Mouse (Mus musculus): Measurements from ENCODE around the gene Dhx16. TPM values are rescaled to one million over a fixed set of nuclear protein-coding genes. Genes with fewer than 3 reads are reported as not detected.

Dhx16 gene
- polyA plus RNA-seq, 1 experiment from 2014 or later, result 40.9 TPM

DNA sequence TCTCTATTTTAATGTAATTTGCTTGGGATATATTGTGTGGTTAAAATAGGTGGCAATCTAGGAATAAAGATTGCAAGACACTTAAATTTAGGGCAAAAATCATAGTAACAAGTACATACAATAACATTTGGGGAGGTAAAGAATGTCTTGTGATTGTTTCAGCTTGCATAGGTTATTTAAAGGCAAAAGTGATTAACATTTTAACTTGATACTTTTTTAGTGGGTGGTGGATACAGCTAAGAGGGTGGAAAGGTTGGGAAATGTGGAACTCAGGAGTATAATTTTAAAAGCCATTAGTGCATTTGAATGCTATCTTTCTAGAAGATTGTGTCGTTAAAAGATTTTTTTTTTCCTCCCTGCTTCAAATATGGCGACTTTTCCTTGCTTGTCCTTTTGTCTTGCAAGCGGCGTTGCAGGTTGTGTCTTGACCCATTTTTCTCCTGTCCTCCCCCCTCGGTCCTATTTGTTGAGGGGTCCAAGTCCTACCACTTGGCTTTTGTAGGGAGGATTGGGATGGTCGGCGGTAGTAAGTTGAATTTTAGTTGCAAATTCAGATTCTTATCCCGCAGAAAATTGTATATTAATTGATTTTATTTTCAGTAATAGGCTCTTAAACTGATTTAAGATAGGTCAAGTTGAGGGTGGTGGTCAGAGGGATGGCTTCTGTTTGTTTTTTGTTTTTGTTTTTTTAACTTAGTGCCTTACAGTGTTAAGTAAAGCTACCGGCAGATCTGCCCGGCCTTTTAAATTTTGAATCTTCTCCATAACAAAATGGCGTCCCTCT, 38.8 kb downstream of the Dhx16 start:
- H3K9ac ChIP-seq, result peak overlapping the region; percentile 97
- H3K27me3 ChIP-seq, result no peaks in the 10 kb centered on the region
- peak overlapping the region; percentile 93 for H3K4me2 ChIP-seq
- under 1% methylated on average over 11 of the region's 11 CpGs for WGBS
- peak overlapping the region; percentile 72 for H3K4me3 ChIP-seq
- H3K4me1 ChIP-seq, result peaks cover 26% of the 10 kb centered on the region
- peak overlapping the region; percentile 97 for H3K27ac ChIP-seq
- no peaks in the 10 kb centered on the region for H3K9me3 ChIP-seq
- no peak for ATAC-seq (ENCODE audit: insufficient number of reproducible peaks, insufficient read depth, low FRiP score, low TSS enrichment, low read depth)
- H3K36me3 ChIP-seq, result peaks cover 12% of the 10 kb centered on the region

DNA sequence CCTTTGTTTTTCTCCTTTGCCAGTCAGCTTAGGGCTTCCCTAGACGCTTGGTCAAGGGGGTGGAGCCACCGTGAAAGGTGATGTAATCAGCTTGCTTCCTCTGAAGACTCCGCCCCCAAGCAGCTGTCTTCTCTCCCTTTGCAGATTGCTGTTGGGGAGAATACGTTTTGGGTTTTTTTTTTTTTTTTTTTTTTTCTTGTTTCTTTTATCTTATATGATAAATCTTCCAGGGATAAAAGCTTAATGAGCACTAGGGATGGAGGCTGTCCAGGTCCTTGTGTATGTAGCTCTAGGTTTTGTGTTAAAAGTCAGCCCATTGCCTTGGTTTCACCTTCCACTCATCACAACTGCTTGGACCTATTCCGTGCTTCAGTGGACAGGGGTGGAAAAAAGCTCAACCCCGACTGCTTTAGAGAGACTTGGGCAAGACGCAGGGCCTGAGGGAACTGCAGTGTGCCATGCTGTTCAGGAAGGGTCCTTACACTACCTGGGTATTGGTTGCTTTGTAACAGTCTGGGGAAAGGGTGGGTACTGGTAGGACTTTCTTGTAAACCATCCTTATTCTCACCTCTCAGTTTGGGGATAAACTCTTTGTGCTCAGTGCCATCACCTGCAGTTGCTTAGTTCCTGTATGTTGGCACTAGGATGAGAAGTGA, 39.6 kb downstream of the Dhx16 start:
- no peaks in the 10 kb centered on the region for H3K9me3 ChIP-seq
- no peaks in the 10 kb centered on the region for H3K27me3 ChIP-seq
- WGBS, result 14% methylated on average over 7 of the region's 7 CpGs
- peak overlapping the region; percentile 93 for H3K4me2 ChIP-seq
- peak overlapping the region; percentile 72 for H3K4me3 ChIP-seq
- peaks cover 26% of the 10 kb centered on the region for H3K4me1 ChIP-seq
- peak overlapping the region; percentile 97 for H3K27ac ChIP-seq
- no peak for ATAC-seq (ENCODE audit: insufficient number of reproducible peaks, insufficient read depth, low FRiP score, low TSS enrichment, low read depth)
- H3K9ac ChIP-seq, result peak overlapping the region; percentile 97
- peaks cover 15% of the 10 kb centered on the region for H3K36me3 ChIP-seq

DNA sequence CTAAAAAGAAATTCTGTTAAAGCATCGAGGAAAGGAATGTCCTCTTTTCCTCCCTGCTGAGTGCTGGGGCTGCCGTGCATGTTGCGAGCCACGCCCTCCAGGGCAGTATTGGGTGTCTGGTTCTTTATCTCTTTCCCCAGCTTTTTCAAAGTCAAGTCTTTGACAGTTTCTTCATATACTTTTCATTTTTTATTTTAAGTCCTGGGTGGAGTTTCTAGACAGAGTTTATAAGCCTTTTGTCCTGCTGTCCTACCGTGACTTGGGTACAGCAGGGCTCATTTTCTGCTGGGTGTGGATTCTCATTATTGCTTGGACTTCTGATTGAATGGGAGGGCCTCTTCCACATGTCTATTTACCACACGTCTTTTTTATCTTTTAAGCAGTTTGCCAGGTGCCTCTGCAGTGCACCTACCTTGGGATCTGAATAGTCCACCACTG, 40.3 kb downstream of the Dhx16 start:
- Histone ChIP-seq H3K27ac (peak overlapping the region; percentile 97), H3K9me3 (no peaks in the 10 kb centered on the region), H3K4me2 (peak overlapping the region; percentile 93), H3K27me3 (no peaks in the 10 kb centered on the region), H3K4me1 (peaks cover 26% of the 10 kb centered on the region), H3K36me3 (peaks cover 18% of the 10 kb centered on the region), H3K9ac (peak overlapping the region; percentile 97), H3K4me3 (peak overlapping the region; percentile 72; the same call in 1 of the 2 replicates)
- ATAC-seq (ENCODE audit: insufficient number of reproducible peaks, insufficient read depth, low FRiP score, low TSS enrichment, low read depth), result no peak
- WGBS, result 46% methylated on average over 6 of the region's 6 CpGs

DNA sequence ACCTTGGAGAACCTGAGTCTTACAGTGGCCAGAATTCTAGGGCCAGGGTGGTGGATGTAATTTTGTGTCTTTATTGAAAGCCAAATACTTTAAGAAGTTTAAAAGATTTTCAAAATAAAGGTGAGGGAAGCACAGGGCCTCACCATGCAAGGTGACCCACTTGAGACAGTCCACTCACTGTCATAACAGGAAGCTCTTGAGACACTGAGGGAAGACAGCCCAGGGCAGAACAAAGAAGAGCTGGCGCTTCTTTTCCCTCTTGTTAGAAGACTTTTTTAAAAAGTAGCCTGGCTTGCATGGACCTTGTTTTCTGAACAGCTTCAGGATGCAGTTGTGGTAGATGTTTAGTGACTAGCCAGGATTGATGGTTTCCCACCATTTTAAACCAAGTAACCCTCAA, 40.8 kb downstream of the Dhx16 start:
- Histone ChIP-seq H3K9ac (no peak overlapping the region), H3K4me3 (no peak overlapping the region), H3K4me1 (peaks cover 24% of the 10 kb centered on the region), H3K9me3 (no peaks in the 10 kb centered on the region), H3K4me2 (0 out of 2 replicates have a peak overlapping the region, but pooled peaks have one; percentile 93), H3K36me3 (peaks cover 23% of the 10 kb centered on the region), H3K27me3 (no peaks in the 10 kb centered on the region), H3K27ac (peak overlapping the region; percentile 97)
- no peak for ATAC-seq (ENCODE audit: insufficient number of reproducible peaks, insufficient read depth, low FRiP score, low TSS enrichment, low read depth)
- 78% methylated on average over 1 of the region's 1 CpGs for WGBS

DNA sequence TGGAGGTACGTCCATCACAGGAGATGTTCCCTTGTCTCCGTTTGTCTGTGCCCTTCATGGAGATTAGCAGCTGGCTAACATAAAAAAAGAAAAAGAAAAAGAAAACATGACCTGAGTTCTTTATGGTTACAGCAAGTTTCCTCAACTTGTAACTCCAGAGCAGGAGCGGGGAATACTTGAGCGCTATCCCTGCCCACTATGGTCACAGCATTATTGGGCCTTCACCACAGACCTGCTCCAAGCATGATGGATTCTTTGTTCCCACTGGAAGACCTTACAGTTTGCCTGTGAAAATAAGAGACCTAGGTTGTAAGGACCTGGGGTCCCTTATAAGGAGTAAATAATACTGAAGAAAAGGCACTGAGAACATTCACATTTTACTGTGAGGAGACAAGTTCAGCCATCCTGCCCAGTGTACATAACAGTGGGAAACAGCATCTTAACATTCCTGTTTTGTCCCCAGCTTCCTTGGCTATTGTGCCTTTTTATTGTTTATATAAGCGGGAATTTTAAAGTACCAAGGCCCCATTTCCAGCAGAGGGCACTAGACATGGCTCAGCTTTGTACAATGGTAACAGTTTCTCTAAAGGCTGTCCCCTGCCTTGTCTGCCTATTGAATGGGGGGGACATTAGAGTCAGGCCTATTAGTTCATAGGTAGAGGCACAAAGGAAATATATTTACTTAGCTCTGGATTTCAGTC, 41.4 kb downstream of the Dhx16 start:
- Histone ChIP-seq H3K36me3 (peaks cover 28% of the 10 kb centered on the region), H3K4me2 (no peak overlapping the region), H3K27me3 (no peaks in the 10 kb centered on the region), H3K27ac (peak overlapping the region; percentile 97), H3K4me3 (no peak overlapping the region), H3K4me1 (peaks cover 21% of the 10 kb centered on the region), H3K9me3 (no peaks in the 10 kb centered on the region), H3K9ac (no peak overlapping the region)
- 71% methylated on average over 5 of the region's 5 CpGs for WGBS
- no peak for ATAC-seq (ENCODE audit: insufficient number of reproducible peaks, insufficient read depth, low FRiP score, low TSS enrichment, low read depth)

DNA sequence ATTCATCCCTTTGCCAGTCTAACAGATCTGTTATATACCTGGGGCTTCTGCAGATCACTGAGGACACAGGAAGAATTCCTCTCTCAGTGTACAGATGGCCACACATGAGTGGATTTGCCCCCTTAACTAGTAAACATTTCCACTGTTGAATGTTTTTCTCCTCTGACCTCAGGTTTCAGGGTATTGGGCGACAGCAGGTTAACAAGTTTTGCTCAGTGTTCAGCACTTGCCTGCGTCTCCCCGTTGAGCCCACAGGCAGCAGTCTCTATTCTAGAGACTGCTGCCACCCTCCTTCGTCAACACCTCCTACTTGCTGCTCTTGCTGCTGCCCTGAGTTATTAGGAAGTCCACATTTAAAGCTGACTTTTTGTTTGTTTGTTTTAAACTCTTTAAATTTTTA, 42.1 kb downstream of the Dhx16 start:
- 82% methylated on average over 4 of the region's 4 CpGs for WGBS
- no peaks in the 10 kb centered on the region for H3K27me3 ChIP-seq
- no peak for ATAC-seq (ENCODE audit: insufficient number of reproducible peaks, insufficient read depth, low FRiP score, low TSS enrichment, low read depth)

DNA sequence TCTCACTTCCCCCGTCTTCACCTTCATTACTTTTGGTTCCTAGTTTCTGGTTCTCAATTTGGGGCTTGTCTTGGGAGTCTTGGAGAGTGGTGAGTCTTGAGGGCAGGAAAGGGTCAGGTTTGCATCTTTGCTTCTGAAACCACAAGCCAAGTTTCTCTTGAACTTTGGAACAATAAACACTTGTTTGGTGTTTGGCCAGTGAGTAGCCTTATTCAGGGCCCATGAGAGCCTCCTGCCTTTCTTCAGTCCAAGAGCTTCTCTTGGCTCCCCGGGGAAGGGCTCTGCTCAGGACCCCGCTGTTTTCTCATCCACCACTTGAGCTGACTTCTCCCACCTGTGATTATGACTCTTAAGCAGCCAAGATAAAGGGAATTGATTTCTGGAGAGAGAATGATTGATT, 42.9 kb downstream of the Dhx16 start:
- no peak overlapping the region for H3K27ac ChIP-seq
- peaks cover 21% of the 10 kb centered on the region for H3K4me1 ChIP-seq
- no peaks in the 10 kb centered on the region for H3K27me3 ChIP-seq
- H3K9me3 ChIP-seq, result no peaks in the 10 kb centered on the region
- H3K36me3 ChIP-seq, result peaks cover 41% of the 10 kb centered on the region
- no peak for ATAC-seq (ENCODE audit: insufficient number of reproducible peaks, insufficient read depth, low FRiP score, low TSS enrichment, low read depth)
- H3K4me2 ChIP-seq, result no peak overlapping the region
- 88% methylated on average over 3 of the region's 3 CpGs for WGBS
- H3K9ac ChIP-seq, result no peak overlapping the region
- H3K4me3 ChIP-seq, result no peak overlapping the region

More for the DNA sequence above, 42.1 kb downstream of the Dhx16 start:
- Histone ChIP-seq H3K4me3 (no peak overlapping the region), H3K4me1 (peaks cover 21% of the 10 kb centered on the region), H3K36me3 (peaks cover 35% of the 10 kb centered on the region), H3K4me2 (no peak overlapping the region), H3K27ac (no peak overlapping the region; the same call in 1 of the 2 replicates), H3K9me3 (no peaks in the 10 kb centered on the region), H3K9ac (no peak overlapping the region)

DNA sequence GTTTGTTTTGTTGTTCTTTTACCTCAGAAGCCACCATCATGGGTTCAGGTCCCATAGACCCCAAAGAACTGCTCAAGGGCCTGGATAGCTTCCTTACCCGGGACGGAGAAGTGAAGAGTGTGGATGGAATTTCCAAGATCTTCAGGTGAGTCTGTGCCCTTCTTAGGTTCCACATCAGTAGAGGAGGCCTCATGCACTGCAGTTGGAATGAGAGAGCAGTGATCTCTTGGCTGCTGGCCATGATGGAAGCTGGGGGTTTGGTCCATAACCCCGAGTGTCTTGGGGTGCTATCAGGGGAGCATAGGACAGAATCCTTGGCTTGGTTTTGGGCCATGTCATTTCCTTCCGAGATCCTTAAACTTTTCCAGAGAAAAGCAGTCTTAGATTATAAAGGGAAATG, 43.7 kb downstream of the Dhx16 start:
- Histone ChIP-seq H3K9ac (no peak overlapping the region), H3K36me3 (peaks cover 49% of the 10 kb centered on the region), H3K27ac (no peak overlapping the region), H3K9me3 (no peaks in the 10 kb centered on the region), H3K4me2 (no peak overlapping the region), H3K4me3 (no peak overlapping the region), H3K27me3 (no peaks in the 10 kb centered on the region), H3K4me1 (peaks cover 21% of the 10 kb centered on the region)
- WGBS, result 92% methylated on average over 4 of the region's 4 CpGs
- ATAC-seq (ENCODE audit: insufficient number of reproducible peaks, insufficient read depth, low FRiP score, low TSS enrichment, low read depth), result no peak

DNA sequence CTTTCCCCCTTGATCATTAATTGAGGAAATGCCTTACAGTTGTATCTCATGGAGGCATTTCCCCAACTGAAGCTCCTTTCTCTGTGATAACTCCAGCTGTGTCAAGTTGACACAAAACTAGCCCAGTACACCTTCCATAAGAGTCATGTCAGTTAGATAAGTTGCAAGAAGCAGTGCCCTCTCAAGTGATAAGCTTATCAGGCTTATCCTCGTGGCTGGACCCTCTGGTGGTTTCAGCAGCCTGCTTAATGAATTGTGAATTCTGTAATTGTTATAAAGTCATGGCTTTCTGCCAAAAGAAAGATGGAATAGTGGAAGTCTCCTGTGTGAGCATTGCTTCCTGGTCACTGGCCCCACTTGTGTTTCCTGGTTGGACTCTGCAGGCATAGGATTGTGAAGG, 47.9 kb downstream of the Dhx16 start:
- Histone ChIP-seq H3K9ac (no peak overlapping the region), H3K9me3 (no peaks in the 10 kb centered on the region), H3K4me1 (no peaks in the 10 kb centered on the region), H3K4me2 (no peak overlapping the region), H3K27me3 (no peaks in the 10 kb centered on the region), H3K36me3 (peaks cover 81% of the 10 kb centered on the region), H3K4me3 (no peak overlapping the region), H3K27ac (no peak overlapping the region)
- ATAC-seq (ENCODE audit: insufficient number of reproducible peaks, insufficient read depth, low FRiP score, low TSS enrichment, low read depth), result no peak
- 86% methylated on average over 1 of the region's 1 CpGs for WGBS

DNA sequence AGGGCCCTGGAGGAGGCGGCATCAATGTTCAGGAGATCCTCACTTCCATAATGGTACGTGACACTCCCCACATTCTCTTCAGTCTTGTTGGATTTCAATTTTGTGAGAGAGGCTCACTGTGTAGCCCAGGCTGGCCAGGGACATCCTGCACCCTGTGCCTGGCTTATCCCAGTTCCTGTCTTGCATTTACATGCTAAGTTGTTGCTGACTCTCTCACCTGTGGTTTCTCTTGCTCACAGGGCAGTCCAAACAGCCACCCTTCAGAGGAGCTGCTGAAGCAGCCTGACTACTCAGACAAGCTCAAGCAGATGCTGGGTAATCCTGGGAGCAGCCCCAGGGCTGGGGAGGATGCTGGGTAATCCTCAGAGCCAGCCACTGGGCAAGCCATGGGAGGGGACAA, 49.9 kb downstream of the Dhx16 start:
- Histone ChIP-seq H3K27me3 (no peaks in the 10 kb centered on the region), H3K4me3 (no peak overlapping the region), H3K9me3 (no peaks in the 10 kb centered on the region), H3K36me3 (peaks cover 68% of the 10 kb centered on the region), H3K27ac (no peak overlapping the region), H3K4me2 (no peak overlapping the region), H3K4me1 (no peaks in the 10 kb centered on the region), H3K9ac (no peak overlapping the region)
- no peak for ATAC-seq (ENCODE audit: insufficient number of reproducible peaks, insufficient read depth, low FRiP score, low TSS enrichment, low read depth)
- 91% methylated on average over 2 of the region's 2 CpGs for WGBS

DNA sequence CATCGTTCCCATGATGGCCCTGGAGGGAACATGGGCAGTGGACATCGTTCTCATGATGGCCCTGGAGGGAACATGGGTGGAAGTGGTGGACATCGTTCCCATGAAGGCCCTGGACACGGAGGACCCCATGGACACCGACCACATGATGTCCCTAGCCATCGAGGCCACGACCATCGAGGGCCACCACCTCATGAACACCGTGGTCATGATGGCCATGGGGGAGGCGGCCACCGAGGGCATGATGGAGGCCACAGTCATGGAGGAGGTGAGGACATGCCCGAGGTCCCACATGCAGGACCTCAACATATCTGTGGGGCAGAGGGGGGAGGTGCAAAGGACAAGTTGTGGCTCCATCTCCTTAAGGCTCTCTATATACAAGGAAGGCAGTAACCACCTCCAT, 51.0 kb downstream of the Dhx16 start:
- Histone ChIP-seq H3K4me2 (no peak overlapping the region), H3K36me3 (peaks cover 58% of the 10 kb centered on the region), H3K9ac (no peak overlapping the region), H3K27ac (no peak overlapping the region), H3K9me3 (no peaks in the 10 kb centered on the region), H3K27me3 (no peaks in the 10 kb centered on the region), H3K4me3 (no peak overlapping the region), H3K4me1 (no peaks in the 10 kb centered on the region)
- WGBS, result 95% methylated on average over 12 of the region's 12 CpGs
- no peak; the same call in 1 of the 2 replicates for ATAC-seq (ENCODE audit: insufficient number of reproducible peaks, insufficient read depth, low FRiP score, low TSS enrichment, low read depth)
